Mouse (Mus musculus): ENCODE measurements around the gene Olfr623.

The Olfr623 gene

GRCm38 (mm10) chr7:103663598-103663997 is at the start of gene Olfr623:
Olfr623 (minus strand) TSS chr7:103663698.
- DNase-seq (ENCODE audit: low spot score in 2 of 2): no peak

- DNase-seq (ENCODE audit: low spot score in 2 of 2): peak in 1 of 2 experiments; percentile 41
These were observed 48.5 kb upstream of the Olfr623 start for GRCm38 (mm10) chr7:103712024-103712423.

- no peak for DNase-seq (ENCODE audit: low spot score in 2 of 2)
These were observed 36.0 kb upstream of the Olfr623 start for GRCm38 (mm10) chr7:103699469-103699868.

- DNase-seq (ENCODE audit: low spot score in 2 of 2): no peak
These were observed 18.9 kb upstream of the Olfr623 start, which contains the start of gene Olfr625-ps1 for GRCm38 (mm10) chr7:103682420-103682819. Olfr625-ps1 (plus strand) TSS chr7:103682720.

GRCm38 (mm10) chr7:103671091-103671490 is 7.6 kb upstream of the Olfr623 start, which contains the start of gene Olfr624:
Olfr624 (minus strand) TSS chr7:103671191.
- DNase-seq (ENCODE audit: low spot score in 2 of 2): no peak

GRCm38 (mm10) chr7:103644070-103644469 is 19.4 kb downstream of the Olfr623 start:
- DNase-seq (ENCODE audit: low spot score in 2 of 2): no peak

GRCm38 (mm10) chr7:103642602-103643001 is 20.9 kb downstream of the Olfr623 start, which contains the start of gene Olfr622:
Olfr622 (minus strand) TSS chr7:103642702.
- DNase-seq (ENCODE audit: low spot score in 2 of 2): no peak

- no peak for DNase-seq (ENCODE audit: low spot score in 2 of 2)
These were observed 26.7 kb downstream of the Olfr623 start for GRCm38 (mm10) chr7:103636795-103637194.

- no peak for DNase-seq (ENCODE audit: low spot score in 2 of 2)
These were observed 51.1 kb downstream of the Olfr623 start, which contains the start of gene Olfr620 for GRCm38 (mm10) chr7:103612434-103612833. Olfr620 (minus strand) TSS chr7:103612534.
